Mouse (Mus musculus): ENCODE data around the gene Gabpb2. TPM values are rescaled to one million over a fixed set of nuclear protein-coding genes. Genes with fewer than 3 reads are reported as not detected.
A peak's percentile ranks its signal among the peaks of the same experiment; 100 is the strongest.
"Not testable (repeated sequence)": the region's sequence is repeated elsewhere in the genome, so short reads cannot be mapped to it uniquely, and the experiment has no call there.

Gabpb2 gene
- total RNA-seq, 1 experiment from 2014 or later: 33.1 TPM

DNA sequence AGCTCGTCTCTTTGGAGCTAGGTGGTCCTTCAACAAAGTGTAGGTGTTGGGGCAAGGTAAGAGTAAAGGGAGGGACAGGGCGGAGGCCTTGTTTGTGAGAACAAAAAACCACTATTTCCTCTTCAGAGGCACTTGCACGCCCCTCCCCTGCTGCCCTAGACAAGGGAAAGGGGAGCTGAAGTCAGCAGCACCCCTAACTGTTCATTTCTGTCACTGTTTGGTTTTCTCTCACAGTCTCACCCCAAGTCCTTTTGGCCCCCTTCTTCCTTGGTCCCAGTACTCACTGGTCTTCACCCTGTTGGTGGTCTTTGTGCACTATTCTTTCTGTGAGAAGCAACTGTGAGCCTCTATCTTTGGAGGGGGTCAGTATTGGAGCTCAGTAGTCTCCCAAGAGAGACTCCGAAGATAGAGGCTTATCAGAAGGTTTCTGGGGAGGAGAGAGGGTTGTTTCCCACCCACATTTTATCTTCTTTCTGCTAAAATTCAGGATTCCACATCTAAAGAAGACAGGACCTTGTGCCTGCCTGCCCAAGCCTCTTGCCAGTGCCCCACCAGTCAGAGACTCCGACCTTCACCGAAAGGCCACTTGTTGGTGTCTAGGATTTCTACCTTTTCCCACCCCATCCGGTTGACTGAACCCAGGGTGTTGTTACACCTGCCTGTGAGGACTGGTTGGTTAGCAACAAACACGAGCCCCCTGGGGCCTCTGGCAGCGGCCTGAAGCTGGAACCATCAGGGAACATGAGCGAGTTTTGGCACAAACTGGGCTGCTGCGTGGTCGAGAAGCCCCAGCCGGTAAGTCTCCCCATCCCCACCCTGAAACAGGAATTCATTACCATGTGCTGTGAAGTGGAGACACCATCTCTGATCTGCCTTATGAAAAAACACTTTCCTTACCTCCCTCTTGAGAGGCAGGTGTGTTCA, 13.8 kb upstream of the Gabpb2 start, which contains the start of gene Mllt11:
TSS of gene Mllt11 (minus strand) at position 874 of the 924 bp plus-strand sequence.
- DNase-seq: no peak

DNA sequence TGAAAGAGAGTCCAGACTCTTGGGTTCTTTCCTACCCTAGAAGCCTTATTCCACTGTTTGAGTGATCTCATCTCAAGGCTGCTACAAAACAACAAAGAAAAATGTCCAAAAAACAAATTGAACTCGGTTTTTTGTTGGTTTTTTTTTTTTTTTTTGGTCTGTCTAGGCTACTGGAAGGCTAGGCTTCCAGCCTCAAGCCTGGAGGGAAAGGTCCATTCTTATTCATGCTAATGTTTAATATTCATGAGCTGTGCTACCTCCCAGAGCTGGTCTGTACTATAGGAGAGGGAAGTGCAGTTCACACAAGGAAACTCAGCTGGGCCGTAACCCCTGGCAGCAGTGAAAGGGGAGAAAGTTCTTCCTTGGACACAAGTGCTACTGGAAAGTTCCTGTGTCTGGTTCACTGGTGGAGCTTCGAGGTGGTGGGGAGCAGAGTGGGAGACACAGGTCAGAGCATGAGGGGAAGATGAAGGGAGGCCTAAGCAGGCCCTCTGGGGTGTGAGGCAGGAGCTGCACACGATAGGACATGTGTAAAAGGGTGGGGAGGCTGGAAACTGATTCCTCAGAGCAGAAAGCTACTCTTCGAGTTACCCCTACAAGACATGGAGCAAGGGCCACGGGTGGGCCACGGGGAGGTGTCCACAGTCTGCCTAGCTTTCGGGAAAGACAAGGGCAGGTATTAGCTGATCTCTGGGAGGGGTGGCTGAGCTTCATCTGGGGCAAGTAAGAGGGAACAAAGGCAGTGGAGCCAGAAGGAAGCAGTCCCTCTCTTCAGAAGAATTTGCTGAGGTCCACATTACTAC, 13.0 kb upstream of the Gabpb2 start:
- no peak for DNase-seq

DNA sequence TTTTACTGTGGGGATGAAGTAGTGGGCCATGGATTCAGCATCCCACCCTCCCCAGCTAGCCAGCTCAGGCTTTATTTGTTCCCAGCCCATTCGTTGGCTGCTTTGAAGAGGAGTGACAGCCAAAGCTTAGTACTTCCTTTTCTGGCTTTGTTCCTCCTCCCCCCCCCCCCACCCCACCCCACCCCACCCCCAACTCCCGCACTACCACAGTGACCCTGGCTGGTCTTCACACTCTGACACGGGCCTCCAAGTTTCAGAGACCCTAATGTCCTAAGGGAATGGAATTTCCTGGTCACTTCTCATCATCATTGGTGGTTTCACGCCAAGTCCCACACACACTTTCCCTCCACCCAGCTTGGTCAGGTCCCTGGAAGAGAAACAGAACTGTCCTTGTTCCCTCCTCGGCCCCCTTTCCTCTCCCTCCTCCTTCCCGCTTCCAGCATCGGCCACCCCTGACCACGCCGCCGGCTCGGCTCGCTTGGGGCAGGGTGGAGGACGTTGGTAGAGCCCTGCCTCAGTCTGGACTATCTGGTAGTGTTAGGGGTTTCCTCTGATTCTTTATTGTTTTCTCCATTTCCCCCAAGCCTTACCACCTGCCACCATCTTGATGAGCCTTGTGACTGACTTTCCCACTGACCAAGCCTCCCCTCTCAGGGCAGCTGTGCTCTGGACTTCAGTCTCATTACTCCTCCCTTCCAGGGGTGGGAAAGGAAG, 12.2 kb upstream of the Gabpb2 start:
- peak; percentile 38 for DNase-seq

DNA sequence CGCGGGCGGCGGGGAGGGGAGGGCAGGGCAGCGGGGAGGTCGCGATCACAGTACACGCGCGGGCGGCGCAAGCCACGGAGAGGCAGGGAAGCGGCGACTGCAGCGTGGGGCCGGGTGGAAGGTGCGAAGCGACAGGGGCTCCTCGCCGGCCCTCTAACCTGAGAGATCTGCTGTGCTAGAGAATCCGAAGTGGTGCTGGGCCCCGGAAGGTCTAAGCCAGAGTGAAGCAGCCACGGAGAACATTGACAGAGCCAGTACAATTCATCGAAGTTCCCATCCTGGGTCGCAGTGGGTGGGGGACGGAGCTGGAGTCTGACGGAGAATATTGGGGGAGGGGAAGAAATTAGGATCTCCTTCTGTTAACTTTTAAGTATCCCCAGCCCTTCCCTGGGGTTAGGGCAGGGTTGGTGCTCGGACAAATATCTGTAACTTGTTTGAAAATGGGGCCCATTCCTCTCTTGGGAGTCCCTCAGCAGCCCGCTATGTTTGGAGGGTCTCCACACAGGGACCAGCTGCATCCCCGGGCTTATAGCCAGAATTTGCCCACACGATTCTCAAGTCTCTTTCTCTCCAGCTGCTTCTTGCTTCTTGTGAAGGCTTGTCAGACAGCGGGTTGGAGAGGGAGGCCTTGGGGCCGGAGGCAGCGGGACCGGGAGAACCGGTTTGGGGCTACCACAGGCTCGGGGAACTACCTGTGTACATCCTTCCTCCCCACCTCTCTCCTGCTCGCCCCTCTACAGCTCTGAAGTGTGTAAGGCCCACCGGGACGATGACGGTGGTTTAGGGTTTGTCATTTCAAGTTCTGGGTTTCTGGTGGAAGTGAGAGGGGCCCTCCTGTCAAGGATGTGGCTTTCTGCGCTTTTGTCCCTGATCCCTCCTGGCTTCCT, 11.4 kb upstream of the Gabpb2 start:
- peak; percentile 26 for DNase-seq

DNA sequence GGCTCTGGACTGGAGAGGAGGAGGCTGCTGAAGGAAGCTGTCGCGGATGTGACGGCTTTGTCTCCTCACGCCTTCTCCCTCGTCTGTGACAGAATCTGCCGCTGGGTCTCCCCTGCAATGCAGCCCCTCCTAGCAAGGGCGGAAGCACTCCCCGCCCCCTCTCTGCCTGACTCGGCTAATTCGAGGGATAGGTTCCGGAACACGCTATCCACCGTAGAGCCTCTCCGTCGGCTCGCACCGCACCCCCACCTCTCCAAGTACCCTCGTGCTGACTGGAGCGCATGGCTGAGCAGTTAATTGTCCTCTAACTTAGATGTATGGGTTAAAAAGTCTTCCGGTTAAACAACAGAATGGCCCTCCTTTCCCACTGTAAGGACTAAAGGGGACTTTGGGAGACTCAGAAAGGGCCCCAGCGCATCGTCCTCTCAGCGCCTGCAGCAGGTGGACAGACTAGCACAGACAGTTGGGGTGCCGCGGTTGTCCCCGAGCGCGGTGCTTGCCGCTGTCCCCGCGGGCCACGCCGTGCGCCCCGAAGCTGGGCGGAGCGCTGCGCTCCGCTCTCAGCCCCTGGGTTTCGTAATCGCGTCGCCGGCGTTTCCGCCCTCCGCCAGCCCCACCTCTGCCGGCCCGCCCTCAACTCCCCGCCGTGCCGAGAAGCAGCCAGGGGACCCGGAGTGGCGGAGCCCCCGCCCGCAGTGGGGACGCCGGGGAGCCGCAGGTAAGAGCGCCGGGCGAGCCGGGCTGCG, 10.6 kb upstream of the Gabpb2 start, which contains the start of gene Cdc42se1:
TSS of gene Cdc42se1 (plus strand) at position 585 of the 746 bp plus-strand sequence.
- DNase-seq: peak; percentile 91

DNA sequence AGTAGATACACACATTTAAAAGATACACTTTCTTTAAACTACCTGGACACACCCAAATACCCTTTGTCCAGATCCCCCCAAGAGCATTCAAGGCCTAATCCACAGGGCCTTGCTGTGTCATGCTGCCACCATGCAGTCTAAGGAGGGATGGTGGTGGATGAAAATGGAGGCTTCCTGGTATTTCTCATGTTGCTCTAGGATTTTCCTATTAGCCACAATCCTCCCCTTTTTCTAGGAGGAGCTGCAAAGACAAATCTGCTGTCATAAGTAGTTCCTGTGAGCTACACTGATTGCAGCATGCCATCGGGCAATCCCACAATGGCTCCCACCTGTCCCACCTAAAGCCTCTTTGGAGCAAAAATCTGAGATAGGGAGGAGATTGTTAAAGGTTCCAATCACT, 9.5 kb upstream of the Gabpb2 start:
- DNase-seq: no peak

DNA sequence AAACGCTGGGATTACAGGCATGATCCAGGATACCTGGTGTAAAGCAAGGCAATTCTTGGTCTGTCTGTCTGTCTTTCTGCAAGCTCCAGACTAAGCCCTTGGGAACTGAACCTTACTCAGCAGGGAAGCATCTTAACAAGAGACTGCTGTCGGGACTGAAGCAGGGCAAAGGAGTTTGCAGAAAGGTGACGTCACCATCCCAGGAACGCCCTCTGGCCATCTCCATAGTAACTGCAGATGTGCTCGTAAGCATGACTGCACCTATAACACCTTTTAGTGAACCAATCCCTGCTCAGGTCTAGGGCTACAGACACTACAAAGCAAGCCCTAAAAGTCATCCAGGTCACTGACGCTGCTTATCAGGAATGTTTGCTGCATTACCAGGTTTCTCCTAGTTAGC, 6.6 kb upstream of the Gabpb2 start:
- no peak for DNase-seq

DNA sequence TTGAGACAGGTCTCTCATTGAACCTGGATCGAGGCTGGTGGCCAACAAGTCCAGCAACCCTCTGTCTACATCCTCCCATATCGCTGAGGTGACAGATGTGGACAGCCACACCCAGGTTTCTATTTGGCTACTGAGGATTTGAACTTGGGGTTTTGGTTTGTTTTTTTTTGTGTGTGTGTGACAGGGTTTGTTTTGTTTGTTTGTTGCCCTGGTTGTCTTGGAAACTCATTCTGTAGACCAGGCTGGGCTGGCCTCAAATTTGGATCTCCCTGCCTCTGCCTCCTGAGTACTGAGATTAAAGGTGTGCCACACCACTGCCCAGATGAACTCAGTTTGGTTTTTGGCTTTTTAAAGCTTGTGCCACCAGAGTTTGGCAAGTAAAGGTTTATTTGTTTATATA, 5.3 kb upstream of the Gabpb2 start:
- no peak for DNase-seq

DNA sequence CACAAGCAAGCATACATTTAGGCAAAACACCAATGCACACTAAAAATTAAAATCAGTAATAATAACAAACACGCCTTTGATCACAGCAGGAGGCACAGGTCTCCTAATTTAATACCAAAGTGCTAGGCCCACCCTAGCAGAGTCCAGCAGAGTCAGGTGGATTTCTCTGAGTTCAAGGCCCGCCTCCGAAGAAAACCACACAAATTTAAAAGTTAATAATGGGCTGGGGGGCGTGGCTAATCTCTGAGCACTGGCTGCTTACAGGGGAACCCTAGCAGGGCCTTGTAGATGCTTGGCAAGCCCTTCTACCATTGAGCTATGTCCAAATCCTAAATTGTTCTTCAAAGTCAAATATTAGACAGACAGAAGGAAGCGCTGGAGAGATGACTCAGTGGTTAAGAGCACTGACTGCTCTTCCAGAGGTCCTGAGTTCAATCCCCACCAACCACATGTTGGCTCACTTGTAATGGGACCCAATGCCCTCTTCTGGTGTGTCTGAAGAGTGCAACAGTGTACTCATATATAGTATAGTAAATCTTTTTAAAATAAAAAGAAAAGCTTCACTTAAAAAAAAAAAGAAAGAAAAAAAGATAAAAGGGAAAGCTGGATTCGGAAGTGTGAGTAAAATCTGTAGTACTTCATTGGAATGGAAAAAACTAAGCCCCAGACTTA, 886 bp upstream of the Gabpb2 start:
- DNase-seq: no peak

DNA sequence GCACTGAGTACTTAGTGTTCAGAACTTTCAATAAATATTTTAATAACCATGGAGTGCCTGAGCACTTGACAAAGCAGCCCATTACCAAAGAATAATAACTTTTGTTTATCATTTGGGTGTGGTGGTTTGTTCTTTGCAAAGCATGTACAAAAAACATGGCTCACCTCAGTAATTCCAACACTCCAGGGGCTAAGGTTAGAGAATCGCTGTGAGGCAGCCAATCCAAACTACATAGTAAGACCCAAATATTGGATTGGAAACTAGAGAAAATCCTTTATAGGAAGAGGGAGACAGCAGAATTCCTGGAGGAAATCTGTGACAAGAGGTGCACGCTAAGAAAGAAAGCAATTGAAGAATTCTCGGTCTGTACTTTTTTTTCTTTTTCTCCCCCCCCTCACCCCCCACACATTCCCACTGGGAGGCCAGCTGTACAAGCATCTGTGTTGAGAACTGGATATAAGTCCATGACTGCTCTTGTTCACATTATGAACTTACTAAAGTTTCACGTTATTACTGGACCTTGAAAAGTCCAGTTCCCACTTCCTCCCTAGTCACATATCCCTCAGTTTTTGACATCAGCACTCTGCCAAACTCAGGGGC, 961 bp downstream of the Gabpb2 start:
- DNase-seq: no peak

- no peak for DNase-seq
Measured at GRCm38 (mm10) chr3:95213609-95213975, 4.1 kb downstream of the Gabpb2 start.

DNA sequence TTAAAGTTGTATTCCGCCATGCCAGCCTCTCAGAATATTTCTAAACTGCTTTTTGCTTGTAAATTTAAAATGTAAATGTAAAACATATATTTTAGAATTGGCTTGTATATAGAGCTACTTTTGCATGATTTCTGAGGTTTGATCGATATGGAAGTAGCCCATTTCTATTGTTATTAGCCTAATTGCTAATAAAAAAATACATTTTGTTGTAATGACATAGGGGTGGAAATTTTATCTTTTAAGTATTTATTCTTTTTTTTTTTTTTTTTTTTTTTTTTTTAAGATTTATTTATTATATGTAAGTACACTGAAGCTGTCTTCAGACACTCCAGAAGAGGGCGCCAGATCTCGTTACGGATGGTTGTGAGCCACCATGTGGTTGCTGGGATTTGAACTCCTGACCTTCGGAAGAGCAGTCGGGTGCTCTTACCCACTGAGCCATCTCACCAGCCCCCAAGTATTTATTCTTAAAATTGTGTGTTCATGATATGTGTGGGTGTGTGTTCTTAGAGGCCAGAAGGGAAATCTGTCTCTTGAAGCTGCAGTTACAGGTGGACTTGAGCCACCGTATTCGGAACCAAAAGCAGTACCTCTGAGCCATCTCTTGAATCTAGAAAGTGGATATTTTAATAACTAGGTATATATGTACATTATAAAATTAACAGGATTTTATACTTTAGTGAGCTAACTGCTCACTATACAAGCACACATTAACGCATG, 4.7 kb downstream of the Gabpb2 start:
- DNase-seq: not testable (repeated sequence)

GRCm38 (mm10) chr3:95210585-95210984, 7.1 kb downstream of the Gabpb2 start:
- no peak for DNase-seq

DNA sequence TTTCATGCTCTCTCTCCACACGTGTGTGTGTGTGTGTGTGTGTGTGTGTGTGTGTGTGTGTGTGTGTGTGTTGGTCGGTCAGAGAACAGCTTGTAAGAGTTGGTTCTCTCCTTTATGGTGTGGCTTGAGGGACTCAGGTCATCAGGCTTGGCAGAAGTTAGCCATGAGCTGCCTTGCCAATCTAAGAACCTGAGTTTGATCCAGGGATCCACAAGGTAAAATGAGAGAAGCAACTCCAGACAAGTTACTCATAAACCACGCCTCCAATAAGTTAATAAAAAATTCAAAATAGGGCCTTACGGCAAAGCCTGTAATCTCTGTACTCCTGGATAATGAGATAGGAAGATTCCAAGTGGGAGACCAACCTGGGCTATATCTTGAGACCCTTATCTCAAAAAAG, 9.4 kb downstream of the Gabpb2 start:
- DNase-seq: no peak

DNA sequence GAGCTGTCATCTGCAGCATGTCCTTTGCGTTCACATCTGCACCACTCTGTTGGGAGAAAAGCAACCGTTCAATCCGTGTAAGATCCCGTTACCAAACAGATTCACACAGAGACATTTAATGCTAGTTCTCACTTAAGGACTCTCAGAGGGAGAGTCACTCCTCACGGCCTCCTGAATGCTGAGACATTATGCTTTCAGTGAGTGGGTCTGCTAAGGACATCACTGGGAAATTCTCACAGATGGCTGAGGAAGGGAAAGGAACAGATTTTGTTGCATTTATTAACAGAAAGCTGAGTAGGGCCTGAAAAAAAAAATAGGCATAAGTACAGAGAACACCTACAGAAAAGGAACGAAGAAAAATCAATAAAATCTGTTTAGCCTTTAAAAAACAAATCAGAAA, 13.8 kb downstream of the Gabpb2 start:
- no peak for DNase-seq

DNA sequence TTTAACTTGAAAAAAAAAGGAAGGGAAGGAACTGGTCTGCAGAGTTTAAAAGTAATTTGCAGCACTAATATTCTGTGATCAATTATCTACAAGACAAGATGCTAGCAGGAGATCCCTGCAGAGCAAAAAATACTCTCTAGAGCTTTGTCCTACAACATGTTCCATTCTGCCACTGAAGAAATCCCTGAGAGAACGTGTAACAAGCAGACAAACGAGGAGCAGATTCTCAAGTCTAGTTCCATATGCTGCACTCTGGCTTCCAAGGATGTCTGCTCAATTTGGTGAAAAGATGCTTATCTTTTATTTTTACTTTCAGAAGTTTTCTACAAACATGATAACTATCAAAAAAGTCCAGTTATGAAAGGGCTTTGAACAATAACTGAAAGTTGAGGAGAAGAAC, 17.2 kb downstream of the Gabpb2 start:
- DNase-seq: no peak

DNA sequence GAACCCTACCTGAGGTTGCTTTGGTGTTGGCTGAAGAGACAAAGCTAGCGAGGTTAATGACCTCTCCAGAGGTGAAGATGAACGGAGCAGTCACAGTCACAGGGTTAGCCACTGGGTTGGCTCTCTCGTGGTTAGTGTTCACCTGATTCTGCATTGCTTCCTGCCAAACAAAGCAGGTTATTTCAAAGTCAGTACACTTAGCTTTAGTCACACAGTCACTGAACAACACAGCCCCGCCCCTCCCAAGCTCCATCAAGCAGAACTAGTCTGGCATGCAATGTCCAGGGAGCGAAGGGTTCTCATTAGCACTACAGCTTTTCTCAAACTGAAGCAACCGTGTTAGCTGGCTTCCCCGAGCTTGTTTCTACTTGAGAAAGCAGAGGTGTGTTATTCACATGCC, 17.6 kb downstream of the Gabpb2 start:
- DNase-seq: no peak

- no peak for DNase-seq
Measured at GRCm38 (mm10) chr3:95199101-95199500, 18.6 kb downstream of the Gabpb2 start.

- DNase-seq: no peak
Measured at GRCm38 (mm10) chr3:95195772-95196171, 21.9 kb downstream of the Gabpb2 start.

Measured in adrenal gland, postnatal 25 days (tissue).